In the genomic region with DNA sequence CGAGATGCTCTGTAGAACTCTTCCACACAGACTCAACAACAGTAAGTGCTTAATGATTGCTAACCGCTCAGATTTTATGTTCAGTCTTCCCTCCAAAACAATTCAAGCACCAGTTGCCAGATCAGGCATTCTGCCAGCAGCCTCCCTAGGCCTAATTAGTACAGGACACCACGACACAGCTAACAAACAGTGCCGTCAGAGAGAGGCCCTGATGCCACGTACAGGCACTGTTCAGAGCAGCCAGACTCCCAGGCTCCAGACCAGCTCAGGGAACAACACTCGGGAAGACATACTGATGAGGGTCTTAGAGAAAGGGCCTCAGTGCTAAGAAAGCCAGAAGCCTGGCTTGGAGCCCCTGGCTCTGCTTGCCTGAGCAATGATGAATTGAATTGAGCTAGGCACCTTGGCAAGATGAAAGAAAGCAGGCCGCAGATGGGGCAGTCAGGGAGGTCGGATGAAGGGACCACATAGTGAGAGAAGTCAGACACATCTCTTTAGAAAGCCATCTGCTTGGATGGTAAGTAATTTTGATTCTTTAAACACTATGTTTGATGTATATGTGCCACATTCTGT, we compare ENCODE assay signal across 8 mouse cellular contexts. TPM values are rescaled to one million over a fixed set of nuclear protein-coding genes. Genes with fewer than 3 reads are reported as not detected.
DNase-seq lines count a peak whose midpoint lies in the region; ATAC-seq and TF ChIP-seq lines count a peak whose summit lies in the region.

No protein-coding gene starts in this region.

- H3K4me3 ChIP-seq in kidney, adult 2 months (ENCODE audit: insufficient read depth, low read depth, low read length), result no peak overlapping the region
- H3K4me3 ChIP-seq in intestine, embryonic 16.5 days (ENCODE audit: low read length), result no peak overlapping the region
- H3K4me3 ChIP-seq in midbrain, embryonic 15.5 days, result no peak overlapping the region

- no peaks in the 10 kb centered on the region for H3K36me3 ChIP-seq in kidney, adult 2 months (ENCODE audit: control insufficient read depth, insufficient read depth, low read length)
- H3K36me3 ChIP-seq in intestine, embryonic 16.5 days (ENCODE audit: control insufficient read depth, insufficient read depth, low read length), result no peaks in the 10 kb centered on the region
- H3K36me3 ChIP-seq in midbrain, embryonic 15.5 days (replicated peaks), result no peaks in the 10 kb centered on the region

- no peak overlapping the region for H3K9ac ChIP-seq in intestine, embryonic 16.5 days (ENCODE audit: low read depth, low read length)
- H3K9ac ChIP-seq in midbrain, embryonic 15.5 days, result no peak overlapping the region

- TF ChIP-seq POLR2A in kidney, adult 2 months (IDR thresholded peaks at IDR 0.05; ENCODE audit: low read depth, low read length), result no peak

- ATAC-seq in intestine, embryonic 16.5 days, result peak; percentile 72
- ATAC-seq in midbrain, embryonic 15.5 days (replicated peaks), result peak; percentile 86

- no peak overlapping the region for H3K27ac ChIP-seq in kidney, adult 2 months (ENCODE audit: insufficient read depth, low read depth, low read length)
- H3K27ac ChIP-seq in intestine, embryonic 16.5 days (ENCODE audit: low read length), result no peak overlapping the region
- peak overlapping the region; percentile 31 for H3K27ac ChIP-seq in midbrain, embryonic 15.5 days

- no peaks in the 10 kb centered on the region for H3K4me1 ChIP-seq in kidney, adult 2 months (ENCODE audit: control insufficient read depth, insufficient read depth, low read length)
- H3K4me1 ChIP-seq in intestine, embryonic 16.5 days (ENCODE audit: control insufficient read depth, insufficient read depth, low read length), result no peaks in the 10 kb centered on the region
- H3K4me1 ChIP-seq in midbrain, embryonic 15.5 days, result peaks cover 4% of the 10 kb centered on the region; the same call in 1 of the 2 replicates

- peak; percentile 43 for DNase-seq in kidney, adult 2 months
- no peak for DNase-seq in kidney, adult 8-10 months
- DNase-seq in cerebellum, postnatal 10 days, result peak; percentile 93
- DNase-seq in adrenal gland, adult 2 months, result no peak
- DNase-seq in heart, adult 18-20 months, result no peak
- DNase-seq in natural killer cell, adult 2 months (ENCODE audit: low spot score in 2 of 2), result no peak

- H3K27me3 ChIP-seq in kidney, adult 2 months (replicated peaks; ENCODE audit: control insufficient read depth, insufficient read depth, low read length), result no peaks in the 10 kb centered on the region
- no peaks in the 10 kb centered on the region for H3K27me3 ChIP-seq in intestine, embryonic 16.5 days (replicated peaks; ENCODE audit: control insufficient read depth, insufficient read depth, low read length)
- no peaks in the 10 kb centered on the region for H3K27me3 ChIP-seq in midbrain, embryonic 15.5 days (replicated peaks)

- WGBS in kidney, adult 2 months, result 54% methylated on average over 8 of the region's 8 CpGs
- WGBS in intestine, embryonic 16.5 days, result 43% methylated on average over 8 of the region's 8 CpGs
- 37% methylated on average over 8 of the region's 8 CpGs for WGBS in midbrain, embryonic 15.5 days

- H3K4me2 ChIP-seq in intestine, embryonic 16.5 days (ENCODE audit: low read depth, low read length), result no peak overlapping the region
- no peak overlapping the region for H3K4me2 ChIP-seq in midbrain, embryonic 15.5 days

- H3K9me3 ChIP-seq in intestine, embryonic 16.5 days (ENCODE audit: control insufficient read depth, low read length), result no peaks in the 10 kb centered on the region
- no peaks in the 10 kb centered on the region for H3K9me3 ChIP-seq in midbrain, embryonic 15.5 days

- no peak for TF ChIP-seq CTCF in kidney, adult 2 months (conservative IDR thresholded peaks at IDR 0.05; ENCODE audit: insufficient read depth, insufficient read length, low read depth, low read length)

RNA-seq across cellular contexts. Expression of gene Rgs9, which starts 22.5 kb away (rescaled TPM):
- polyA plus RNA-seq in kidney, adult 2 months (2012; rRNA removed), result 0.86 and 1.4 TPM in 2 replicates
- 3.5 and 3.8 TPM in 2 replicates for polyA plus RNA-seq in intestine, embryonic 16.5 days (2015; fragmentation: Nextera tagmentation; extraction: Ambion mirVana)
- 14.5 and 16.0 TPM in 2 replicates for polyA plus RNA-seq in midbrain, embryonic 15.5 days (2015; fragmentation: Nextera tagmentation; extraction: Ambion mirVana)
- 1 to 10 TPM; 4.3 to 6.0 TPM for total RNA-seq in adrenal gland, adult 2 months (2021)
- 2.5 and 2.8 TPM in 2 replicates for polyA plus RNA-seq in adrenal gland, adult 2 months (2012; rRNA removed)
- total RNA-seq in heart, adult 18-20 months (2021), result under 1 TPM; 0.27 to 0.41 TPM

RNA-seq across cellular contexts. Expression of gene Gna13, which starts 42.2 kb away (rescaled TPM):
- 26.6 and 27.8 TPM in 2 replicates for polyA plus RNA-seq in kidney, adult 2 months (2012; rRNA removed)
- 36.1 and 39.6 TPM in 2 replicates for polyA plus RNA-seq in intestine, embryonic 16.5 days (2015; fragmentation: Nextera tagmentation; extraction: Ambion mirVana)
- 17.3 and 17.4 TPM in 2 replicates for polyA plus RNA-seq in midbrain, embryonic 15.5 days (2015; fragmentation: Nextera tagmentation; extraction: Ambion mirVana)
- 10 to 100 TPM; 59.8 to 61.8 TPM for total RNA-seq in adrenal gland, adult 2 months (2021)
- 21.7 and 23.2 TPM in 2 replicates for polyA plus RNA-seq in adrenal gland, adult 2 months (2012; rRNA removed)
- total RNA-seq in heart, adult 18-20 months (2021), result 10 to 100 TPM; 29.0 to 34.3 TPM

Comparison
In these comparisons a context has a peak if more than half of its experiments do, and no peak if none do; other contexts are left out.
1. DNase-seq: peak in kidney, adult 2 months (single experiment) and cerebellum, postnatal 10 days (2 of 2); none in kidney, adult 8-10 months (0 of 2), adrenal gland, adult 2 months (single experiment), heart, adult 18-20 months (0 of 2) and natural killer cell, adult 2 months (0 of 2).